Mouse (Mus musculus) thymus, postnatal 4 days (tissue): ENCODE measurements around the gene Mast2.

Experiments
- DNase-seq: peaks from one replicate; pipeline ENCODE4 v3.0.0; 2021

The Mast2 gene

DNA sequence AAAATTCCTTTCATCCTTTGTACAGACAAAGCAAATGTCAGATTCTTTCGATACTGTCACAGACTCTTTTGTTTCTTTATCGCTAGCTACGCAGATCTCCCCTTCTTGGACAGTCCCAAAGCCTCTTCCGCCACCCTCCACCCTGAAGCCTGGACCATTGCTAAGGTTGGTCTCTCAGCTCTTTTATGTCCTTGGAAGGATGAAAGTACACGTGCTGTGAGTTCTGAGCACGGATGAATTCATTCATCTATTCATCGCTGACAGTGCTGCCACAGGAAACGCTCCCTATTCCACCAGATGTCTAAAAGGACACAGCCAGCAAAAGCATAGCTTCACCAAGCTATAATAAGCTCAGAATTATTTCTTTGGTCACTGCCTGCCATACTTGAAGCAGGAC lies 58.0 kb downstream of the Mast2 start:
- DNase-seq: no peak

- DNase-seq: no peak
Observed at GRCm38 (mm10) chr4:116405276-116405954, 58.6 kb downstream of the Mast2 start.

DNA sequence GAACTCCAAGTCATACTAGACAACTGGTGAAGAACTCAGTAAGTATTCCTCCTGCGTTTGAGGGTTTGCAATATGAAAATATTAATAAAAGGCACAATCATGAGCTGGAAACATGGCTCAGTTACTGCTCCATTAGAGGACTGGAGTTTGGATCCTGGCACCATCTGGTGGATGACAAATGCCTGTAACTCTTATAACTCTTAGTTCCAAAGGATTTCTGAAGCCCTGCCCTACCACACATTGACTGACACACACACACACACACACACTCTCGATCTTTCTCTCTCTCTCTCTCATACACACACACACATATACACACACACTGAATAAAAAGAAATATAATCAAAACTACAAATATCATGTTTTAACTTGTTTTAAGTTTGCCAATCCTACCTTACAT lies 60.1 kb downstream of the Mast2 start:
- DNase-seq: no peak

DNA sequence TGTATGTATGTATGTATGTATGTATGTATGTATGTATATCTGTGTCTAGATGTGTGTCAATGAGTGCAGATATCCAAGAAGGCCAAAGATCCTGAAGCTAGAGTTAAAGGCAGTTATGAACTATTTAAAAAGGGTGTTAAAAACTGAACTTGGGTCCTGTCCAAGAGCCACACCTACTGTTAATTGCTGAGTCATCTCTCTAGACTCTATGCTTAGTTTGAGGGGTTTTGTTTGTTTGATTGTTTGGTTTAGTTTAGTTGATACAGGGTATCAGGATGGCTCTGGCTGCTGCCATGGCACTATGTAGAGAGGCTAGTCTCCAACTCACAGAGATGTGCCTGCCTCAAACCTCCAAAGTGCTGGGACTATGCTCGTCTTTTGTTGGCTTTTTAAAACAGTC lies 61.3 kb downstream of the Mast2 start:
- no peak for DNase-seq

DNA sequence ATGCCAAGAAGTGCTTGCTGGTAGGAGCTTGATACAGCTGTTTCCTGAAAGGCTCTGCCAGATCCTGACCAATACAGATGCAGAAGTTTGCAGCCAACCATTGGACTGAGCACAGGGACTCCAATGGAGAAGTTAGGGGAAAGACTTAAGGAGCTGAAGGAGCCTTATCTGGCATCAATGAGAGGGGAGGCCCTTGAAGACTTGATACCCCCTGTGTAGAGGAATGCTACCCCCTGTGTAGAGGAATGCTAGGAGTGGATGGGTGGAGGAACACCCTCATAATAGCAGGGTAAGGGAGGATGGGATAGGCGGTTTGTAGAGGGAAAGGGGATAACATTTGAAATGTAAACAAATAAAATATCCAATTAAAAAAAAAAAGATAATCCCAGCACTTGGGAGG lies 65.9 kb downstream of the Mast2 start:
- DNase-seq: no peak

DNA sequence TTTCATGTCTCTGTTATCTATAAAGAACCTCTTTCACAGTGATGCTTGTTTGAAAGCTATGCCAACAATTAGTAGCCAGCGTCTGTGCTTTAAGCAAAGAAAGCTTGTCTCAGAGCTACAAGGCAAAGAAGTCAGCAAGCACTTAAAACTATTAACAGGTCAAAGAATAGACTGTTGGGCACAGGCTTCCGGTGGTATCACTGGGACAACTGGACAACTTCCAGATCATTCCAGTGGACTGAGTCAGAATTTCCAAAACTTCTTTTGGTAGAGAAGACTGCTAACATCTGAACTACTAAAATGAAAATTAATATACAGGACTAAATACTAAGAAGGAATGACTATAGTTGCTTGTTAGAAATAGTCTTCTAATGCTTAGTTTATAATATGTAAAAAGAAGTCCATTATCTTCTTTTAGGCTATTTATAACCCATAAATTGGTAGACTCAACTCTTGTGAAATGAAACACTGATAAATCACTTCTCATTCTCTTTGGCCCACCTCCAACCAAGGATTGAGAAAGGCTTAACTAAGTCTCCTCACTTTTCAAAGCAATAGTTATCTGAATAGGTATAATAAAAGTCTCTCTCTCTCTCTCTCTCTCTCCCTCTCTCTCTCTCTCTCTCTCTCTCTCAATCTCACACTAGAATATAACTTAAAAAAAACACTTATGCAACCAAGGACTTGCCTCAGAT lies 85.9 kb downstream of the Mast2 start:
- DNase-seq: no peak

- no peak for DNase-seq
Observed at GRCm38 (mm10) chr4:116371676-116372075, 92.3 kb downstream of the Mast2 start.

DNA sequence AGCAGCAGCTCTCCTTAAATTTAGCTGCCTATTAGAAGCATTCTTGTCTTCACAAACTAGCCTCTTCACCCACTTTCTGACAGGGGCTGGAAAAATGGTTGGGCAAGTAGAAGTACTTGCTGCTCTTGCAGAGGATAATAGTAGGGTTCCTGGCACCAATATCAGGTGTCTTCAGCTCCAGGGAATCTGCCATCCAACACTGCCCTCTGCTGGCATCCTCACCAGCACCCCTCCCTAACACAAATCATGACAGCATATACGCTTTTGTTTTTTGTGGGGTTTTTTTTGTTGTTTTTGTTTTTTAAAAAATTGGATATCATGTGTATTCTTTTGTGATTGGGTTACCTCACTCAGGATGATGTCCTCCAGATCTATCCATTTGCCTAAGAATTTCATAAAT lies 105.9 kb downstream of the Mast2 start:
- peak; percentile 74 for DNase-seq

DNA sequence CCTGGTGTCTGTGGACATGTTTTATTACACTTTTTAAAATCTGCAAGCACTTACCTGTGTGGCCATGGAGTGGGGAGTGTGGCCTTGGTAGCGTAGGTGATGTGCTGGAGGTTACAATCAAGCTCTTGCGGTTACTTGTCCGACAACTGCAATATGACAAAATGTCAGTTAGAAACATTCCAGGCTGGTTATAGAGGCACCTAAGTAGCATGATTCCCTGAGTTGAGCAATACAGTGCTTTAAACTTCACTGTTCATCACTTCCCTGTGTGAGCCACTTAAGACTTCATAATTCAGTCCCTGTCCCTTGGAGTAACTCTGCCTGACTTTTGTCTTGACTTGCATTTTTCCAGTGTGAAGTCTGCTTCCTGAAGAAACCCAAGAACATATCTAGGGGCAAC lies 111.1 kb downstream of the Mast2 start:
- DNase-seq: no peak

- no peak for DNase-seq
Observed at GRCm38 (mm10) chr4:116352496-116352895, 111.5 kb downstream of the Mast2 start.

GRCm38 (mm10) chr4:116342119-116342518 lies 121.9 kb downstream of the Mast2 start:
- DNase-seq: peak; percentile 71

DNA sequence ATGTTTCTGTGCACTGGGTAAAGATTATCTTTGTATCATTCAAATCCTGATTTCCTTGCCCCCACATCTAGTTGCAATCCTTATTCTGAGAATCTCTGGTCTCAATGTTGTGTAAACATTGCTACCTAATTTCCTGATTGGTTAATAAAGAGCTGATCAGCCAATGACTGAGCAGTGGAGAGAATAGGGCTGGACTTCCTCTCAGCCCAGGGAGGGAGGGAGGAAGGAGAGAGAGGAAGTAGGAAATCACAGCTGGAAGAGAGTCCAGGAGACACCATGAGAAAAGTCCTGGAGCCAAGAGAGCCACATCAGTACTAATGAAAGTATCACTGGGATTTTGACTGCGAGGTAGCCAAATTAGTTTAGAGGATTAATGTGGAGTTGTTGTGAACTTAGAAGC lies 127.7 kb downstream of the Mast2 start:
- DNase-seq: no peak

- DNase-seq: no peak
Observed at GRCm38 (mm10) chr4:116329256-116329655, 134.7 kb downstream of the Mast2 start.

DNA sequence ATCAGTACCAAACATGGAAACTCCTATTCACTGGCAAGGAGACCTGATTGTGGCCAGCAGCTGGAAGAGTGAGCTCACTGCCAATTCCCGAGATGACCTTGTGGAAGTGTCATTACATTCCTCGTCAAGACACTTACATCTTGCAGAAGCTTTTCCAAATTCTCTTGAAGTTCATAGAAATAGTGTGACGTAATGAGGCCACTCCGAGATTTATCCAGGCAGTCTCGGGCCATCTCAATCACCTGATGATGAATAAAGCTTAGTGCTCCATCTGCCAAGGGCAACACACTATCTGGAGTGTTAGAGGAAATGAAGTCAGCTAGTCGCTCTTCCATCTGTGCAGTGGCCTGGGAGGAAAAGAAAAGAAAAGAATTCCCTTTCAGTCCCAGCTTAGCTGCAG lies 141.9 kb downstream of the Mast2 start:
- no peak for DNase-seq

DNA sequence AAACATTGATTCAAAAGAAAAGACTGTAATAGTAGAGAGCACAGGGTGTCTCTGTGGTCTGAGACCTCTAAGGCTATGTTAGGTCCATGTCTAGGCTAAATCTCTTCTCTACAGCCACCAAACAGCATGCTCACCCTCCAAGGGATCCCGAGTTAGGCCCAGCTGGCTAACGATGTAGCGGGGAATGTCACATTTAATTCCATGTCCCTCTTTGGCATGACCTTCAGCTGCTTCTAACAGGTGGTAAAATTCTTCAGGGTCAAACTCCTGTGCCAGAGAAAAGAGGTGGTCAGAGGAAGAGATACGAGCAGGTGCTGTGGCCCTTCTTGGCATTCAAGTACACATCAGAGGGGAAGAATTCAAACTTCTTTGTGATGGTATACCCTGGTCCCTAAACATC lies 146.4 kb downstream of the Mast2 start:
- no peak for DNase-seq

DNA sequence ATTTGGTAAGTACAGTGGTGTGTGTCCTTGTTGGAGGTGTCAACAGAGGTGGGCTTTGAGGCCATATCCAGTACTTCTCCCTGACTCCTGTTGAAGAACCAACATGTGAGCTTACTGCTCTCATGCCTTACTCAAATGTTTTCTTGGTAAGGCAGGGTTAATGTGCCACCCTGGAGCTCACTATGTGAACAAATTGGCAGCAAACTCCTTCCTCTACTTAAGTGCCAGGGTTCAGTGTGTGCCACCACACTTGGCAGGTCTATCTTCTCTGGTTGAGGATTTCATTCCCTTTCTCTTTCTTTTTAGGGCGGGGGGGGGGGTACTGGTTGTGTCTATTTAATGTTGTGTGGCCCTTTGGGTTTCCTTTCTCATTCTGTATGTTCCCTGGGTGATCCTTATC lies 159.4 kb downstream of the Mast2 start:
- no peak for DNase-seq

DNA sequence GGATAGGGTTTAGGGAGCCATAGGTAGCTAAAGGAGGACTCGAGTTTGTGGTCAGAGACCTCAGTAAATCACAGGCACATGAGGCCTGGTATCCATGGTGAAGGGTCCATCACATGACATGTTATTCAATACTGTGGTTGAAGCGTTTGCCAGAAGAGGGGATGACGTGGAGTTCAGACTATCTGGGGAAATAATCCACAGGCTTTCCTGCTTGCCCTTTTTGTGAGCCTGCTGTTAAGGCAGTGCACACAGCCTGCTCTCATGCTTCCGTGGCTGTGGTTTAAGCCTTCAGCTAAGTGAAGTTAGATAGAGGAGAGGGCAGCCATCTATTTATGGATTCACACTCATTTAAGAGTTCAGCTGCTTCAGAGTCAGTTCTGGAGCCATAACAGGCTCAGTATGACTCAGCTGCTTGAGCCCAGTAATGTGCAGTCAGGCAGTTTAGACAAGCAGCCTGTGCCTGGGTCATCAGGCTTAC lies 163.1 kb downstream of the Mast2 start:
- DNase-seq: no peak

DNA sequence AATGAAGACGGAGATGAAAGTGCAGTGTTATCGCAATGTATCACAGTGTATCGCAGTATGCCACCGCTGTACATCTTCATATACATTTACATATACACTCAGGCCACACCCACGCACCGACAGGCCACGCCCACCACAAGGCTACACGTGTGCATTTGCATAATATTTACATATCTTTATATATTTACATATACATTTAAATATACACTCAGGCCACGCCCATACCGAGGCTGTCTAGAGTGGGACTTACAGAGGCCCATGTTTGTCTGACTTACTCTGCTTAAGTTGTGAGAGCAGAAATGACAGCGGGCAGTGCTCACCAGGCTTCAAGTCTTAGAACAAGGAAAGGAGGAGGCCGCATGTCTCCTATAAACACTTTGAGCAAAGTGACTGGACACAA lies 170.7 kb downstream of the Mast2 start:
- DNase-seq: peak; percentile 45

GRCm38 (mm10) chr4:116291561-116291960 lies 172.4 kb downstream of the Mast2 start:
- DNase-seq: no peak

DNA sequence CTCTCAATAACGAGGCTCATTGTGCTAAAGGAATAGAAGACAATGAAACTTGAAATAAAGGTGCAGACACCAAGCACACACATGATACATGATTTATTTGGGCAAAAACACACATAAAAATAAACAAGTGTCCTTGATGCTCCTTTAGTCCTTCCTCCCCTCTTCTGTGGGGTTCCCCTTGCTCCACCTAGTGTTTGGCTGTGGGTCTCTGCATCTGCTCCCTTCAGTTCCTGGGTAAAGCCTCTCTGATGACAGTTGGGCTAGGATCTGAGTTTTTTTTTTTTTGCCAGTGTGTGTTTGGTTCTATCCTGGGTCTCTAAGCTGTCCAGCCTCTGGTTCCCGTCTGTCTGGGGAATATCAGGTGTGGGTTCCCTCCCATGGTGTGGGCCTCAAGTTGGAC lies 181.8 kb downstream of the Mast2 start:
- peak; percentile 28 for DNase-seq

DNA sequence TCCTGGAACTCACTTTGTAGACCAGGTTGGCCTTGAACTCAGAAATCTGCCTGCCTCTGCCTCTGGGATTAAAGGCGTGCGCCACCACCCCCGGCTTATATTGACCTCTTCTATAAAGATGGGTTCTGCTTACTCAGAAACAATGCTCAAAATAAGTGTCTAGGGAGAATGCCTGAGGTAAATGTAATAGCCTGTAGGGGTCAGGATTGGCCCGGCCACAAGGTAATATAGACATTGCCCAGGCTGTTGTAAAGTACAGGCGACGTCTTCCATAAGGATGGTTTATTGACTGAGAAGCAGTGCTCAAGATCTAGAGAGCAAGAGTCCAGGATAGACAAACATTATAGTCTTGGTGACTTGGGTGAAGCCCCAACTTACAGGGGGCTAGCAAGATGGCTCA lies 195.8 kb downstream of the Mast2 start:
- DNase-seq: no peak
